Mouse (Mus musculus): ENCODE data around the gene Fam187b. TPM values are rescaled to one million over a fixed set of nuclear protein-coding genes. Genes with fewer than 3 reads are reported as not detected.

The Fam187b gene
- polyA plus RNA-seq (2015; fragmentation: Illumina TruSeq; extraction: RNeasy Lipid Tissue Mini Kit (QIAGEN cat#74804); ENCODE audit: insufficient read depth, low replicate concordance) = 0.69 TPM

DNA sequence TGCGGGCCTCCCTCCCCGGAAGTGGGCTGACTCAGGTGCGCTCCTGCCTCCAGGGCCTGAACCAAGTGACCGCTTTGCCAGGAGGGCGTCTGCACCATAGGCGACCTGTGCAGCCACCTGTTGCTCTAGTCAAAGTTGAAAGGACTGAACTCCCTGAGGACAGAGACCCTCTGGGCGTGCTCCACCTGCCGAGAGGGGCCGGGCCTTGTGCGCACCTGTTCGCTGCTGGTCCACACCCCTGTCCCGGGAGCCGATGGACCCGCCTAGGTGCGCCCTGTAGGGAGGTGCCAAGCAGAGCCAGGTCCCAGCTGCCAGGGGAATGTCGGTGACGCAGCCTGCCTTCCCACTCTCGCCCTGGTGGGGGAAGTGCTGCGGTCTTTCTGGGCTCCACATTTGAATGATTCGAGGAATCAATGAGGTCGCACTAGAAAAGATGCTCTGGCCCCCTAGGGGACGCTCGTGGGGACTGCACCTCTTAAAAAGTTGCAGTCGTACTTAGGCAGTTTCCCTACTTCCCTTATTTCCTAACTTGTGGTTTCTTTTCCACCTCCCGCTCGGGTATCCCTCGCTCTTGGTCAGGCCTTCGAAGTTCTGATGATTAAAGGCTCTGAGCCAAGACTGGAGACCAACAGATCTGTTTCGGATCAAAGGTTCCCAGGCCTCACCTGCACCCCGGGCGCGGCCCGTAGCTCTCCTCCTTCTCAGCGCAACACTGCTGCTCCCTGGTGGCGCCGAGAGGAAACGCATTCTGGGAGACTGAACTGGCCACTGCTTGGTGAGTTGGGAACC is at the start of gene Fam187b:
TSS of gene Fam187b (plus strand) at position 290 of the 789 bp plus-strand sequence.

DNA sequence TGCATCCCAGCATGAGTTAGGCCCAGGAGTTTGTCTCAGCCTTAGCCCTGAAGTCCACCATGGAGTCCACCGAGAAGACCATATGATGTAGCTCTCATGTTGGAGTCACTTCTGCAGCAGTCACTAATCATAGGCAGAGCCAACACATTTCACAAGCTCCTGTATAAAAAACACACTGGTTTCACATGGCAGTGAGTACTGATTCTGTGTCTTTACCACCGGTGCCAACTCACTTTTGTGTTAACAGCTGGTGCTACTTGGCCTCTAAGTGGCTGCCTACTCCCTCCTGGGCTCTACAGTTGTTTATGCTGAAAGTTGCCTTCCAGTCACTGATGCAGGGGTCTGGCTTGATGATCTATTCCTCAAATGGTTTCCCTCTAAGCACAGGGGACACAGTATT is 49.0 kb upstream of the Fam187b start, which contains the start of gene Hamp2:
TSS of gene Hamp2 (minus strand) at position 101 of the 400 bp plus-strand sequence.

DNA sequence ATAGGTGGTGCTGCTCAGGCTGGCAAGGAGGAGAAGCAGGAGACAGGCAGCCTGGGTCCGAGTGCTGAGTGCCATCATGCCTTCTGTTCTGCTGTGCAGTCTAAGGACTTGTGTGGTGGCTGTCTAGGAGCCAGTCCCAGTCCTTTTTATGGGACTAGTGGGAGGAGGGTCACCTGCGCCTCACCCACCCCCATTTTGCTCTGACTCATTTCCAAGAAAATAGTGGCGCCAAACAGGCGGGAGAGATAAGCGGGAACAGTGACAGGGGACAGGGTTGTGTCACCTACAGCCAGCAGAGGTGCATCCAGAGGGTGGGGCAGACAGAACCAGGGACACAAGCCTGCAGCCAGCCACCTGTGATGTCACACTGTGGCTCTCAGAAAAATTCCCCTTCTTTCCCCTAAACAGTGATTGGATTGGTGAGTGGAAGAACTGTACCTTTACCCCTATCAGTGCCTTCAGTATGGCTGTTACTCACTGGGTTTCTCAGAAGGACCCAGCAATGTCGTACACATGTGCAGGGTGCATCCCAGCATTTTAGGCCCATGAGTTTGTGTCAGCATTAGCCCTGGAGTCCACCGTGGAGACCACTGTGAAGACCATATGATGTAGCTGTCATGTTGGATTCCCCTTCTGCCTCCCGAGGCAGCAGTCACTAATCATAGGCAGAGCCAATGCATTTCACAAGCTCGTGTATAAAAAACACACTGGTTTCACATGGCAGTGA is 29.5 kb upstream of the Fam187b start, which contains the start of gene Hamp:
TSS of gene Hamp (minus strand) at position 124 of the 727 bp plus-strand sequence.

DNA sequence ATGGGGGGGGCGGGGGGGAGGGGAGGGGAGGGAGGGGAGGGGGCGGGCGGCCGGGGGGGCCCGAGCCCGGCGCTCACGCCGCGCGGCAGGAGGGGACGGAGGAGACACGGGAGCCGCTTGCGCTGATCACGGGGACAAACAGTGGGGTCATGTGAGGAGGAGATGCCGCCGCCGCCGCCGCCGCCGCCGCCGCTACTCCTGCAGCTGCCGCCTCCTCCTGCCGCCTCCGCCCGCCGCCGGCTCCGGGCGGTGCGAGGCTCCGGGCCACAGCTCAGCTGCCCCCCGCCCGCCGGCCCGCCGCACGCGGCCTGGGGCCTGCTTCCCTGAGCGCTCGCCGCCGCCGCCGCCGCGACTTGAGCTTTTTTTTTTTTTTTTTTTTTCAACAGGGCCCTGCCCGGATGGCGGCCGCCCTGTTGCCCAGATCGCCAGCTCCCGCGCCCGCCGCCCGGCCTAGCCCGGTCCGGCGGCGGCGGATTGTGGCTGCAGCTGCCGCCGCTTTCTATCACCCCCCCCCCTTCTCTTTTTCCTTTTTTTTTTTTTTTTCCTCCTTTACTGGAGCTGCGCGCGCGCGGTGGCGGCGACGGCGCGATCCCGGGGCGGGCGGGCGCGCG is 16.7 kb upstream of the Fam187b start, which contains the start of gene Usf2:
TSS of gene Usf2 (minus strand) at position 48 of the 611 bp plus-strand sequence.

DNA sequence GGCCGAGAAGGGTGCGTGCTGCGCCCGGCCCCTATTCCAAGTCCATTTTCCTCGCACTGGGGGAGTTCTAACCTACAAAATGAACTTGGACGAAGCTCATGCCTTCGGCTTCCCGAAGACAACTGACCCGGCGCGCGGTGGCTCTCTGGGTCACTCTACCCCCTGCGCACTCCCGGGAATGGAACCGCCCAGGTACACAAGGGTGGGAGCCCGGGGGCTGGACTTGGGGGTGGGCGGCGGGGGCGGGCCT is 414 bp upstream of the Fam187b start, which contains the start of gene Lsr:
TSS of gene Lsr (minus strand) at position 214 of the 250 bp plus-strand sequence.

Other genes starting within 250 kb of the Fam187b start
- gene Tmem147, start 244.2 kb upstream of the Fam187b start, polyA plus RNA-seq (2015; fragmentation: Illumina TruSeq; extraction: RNeasy Lipid Tissue Mini Kit (QIAGEN cat#74804); ENCODE audit: insufficient read depth, low replicate concordance) = 51.8 TPM
- gene Gapdhs, start 230.1 kb upstream of the Fam187b start, polyA plus RNA-seq (2015; fragmentation: Illumina TruSeq; extraction: RNeasy Lipid Tissue Mini Kit (QIAGEN cat#74804); ENCODE audit: insufficient read depth, low replicate concordance) = not detected
- gene Sbsn, start 222.3 kb upstream of the Fam187b start, polyA plus RNA-seq (2015; fragmentation: Illumina TruSeq; extraction: RNeasy Lipid Tissue Mini Kit (QIAGEN cat#74804); ENCODE audit: insufficient read depth, low replicate concordance) = 5.4 TPM
- gene Dmkn, start 210.0 kb upstream of the Fam187b start, polyA plus RNA-seq (2015; fragmentation: Illumina TruSeq; extraction: RNeasy Lipid Tissue Mini Kit (QIAGEN cat#74804); ENCODE audit: insufficient read depth, low replicate concordance) = 0.43 TPM
- gene Krtdap, start 185.9 kb upstream of the Fam187b start, polyA plus RNA-seq (2015; fragmentation: Illumina TruSeq; extraction: RNeasy Lipid Tissue Mini Kit (QIAGEN cat#74804); ENCODE audit: insufficient read depth, low replicate concordance) = not detected
- 23.9 TPM for gene Ffar2, start 150.0 kb upstream of the Fam187b start, polyA plus RNA-seq (2015; fragmentation: Illumina TruSeq; extraction: RNeasy Lipid Tissue Mini Kit (QIAGEN cat#74804); ENCODE audit: insufficient read depth, low replicate concordance)
- 0.41 TPM for gene Ffar3, start 117.6 kb upstream of the Fam187b start, polyA plus RNA-seq (2015; fragmentation: Illumina TruSeq; extraction: RNeasy Lipid Tissue Mini Kit (QIAGEN cat#74804); ENCODE audit: insufficient read depth, low replicate concordance)
- gene Ffar1, start 112.2 kb upstream of the Fam187b start, polyA plus RNA-seq (2015; fragmentation: Illumina TruSeq; extraction: RNeasy Lipid Tissue Mini Kit (QIAGEN cat#74804); ENCODE audit: insufficient read depth, low replicate concordance) = 29.4 TPM
- gene Cd22, start 93.4 kb upstream of the Fam187b start, polyA plus RNA-seq (2015; fragmentation: Illumina TruSeq; extraction: RNeasy Lipid Tissue Mini Kit (QIAGEN cat#74804); ENCODE audit: insufficient read depth, low replicate concordance) = 692 TPM
- gene Mag, start 58.9 kb upstream of the Fam187b start, polyA plus RNA-seq (2015; fragmentation: Illumina TruSeq; extraction: RNeasy Lipid Tissue Mini Kit (QIAGEN cat#74804); ENCODE audit: insufficient read depth, low replicate concordance) = 1.0 TPM
- gene Hamp2, start 49.1 kb upstream of the Fam187b start, polyA plus RNA-seq (2015; fragmentation: Illumina TruSeq; extraction: RNeasy Lipid Tissue Mini Kit (QIAGEN cat#74804); ENCODE audit: insufficient read depth, low replicate concordance) = not detected
- not detected for gene Hamp, start 29.8 kb upstream of the Fam187b start, polyA plus RNA-seq (2015; fragmentation: Illumina TruSeq; extraction: RNeasy Lipid Tissue Mini Kit (QIAGEN cat#74804); ENCODE audit: insufficient read depth, low replicate concordance)
- gene Usf2, start 17.0 kb upstream of the Fam187b start, polyA plus RNA-seq (2015; fragmentation: Illumina TruSeq; extraction: RNeasy Lipid Tissue Mini Kit (QIAGEN cat#74804); ENCODE audit: insufficient read depth, low replicate concordance) = 183 TPM
- 2.4 TPM for gene Lsr, start 326 bp upstream of the Fam187b start, polyA plus RNA-seq (2015; fragmentation: Illumina TruSeq; extraction: RNeasy Lipid Tissue Mini Kit (QIAGEN cat#74804); ENCODE audit: insufficient read depth, low replicate concordance)
- 388 TPM for gene Fxyd5, start 68.7 kb downstream of the Fam187b start, polyA plus RNA-seq (2015; fragmentation: Illumina TruSeq; extraction: RNeasy Lipid Tissue Mini Kit (QIAGEN cat#74804); ENCODE audit: insufficient read depth, low replicate concordance)
- gene Fxyd7, start 77.7 kb downstream of the Fam187b start, polyA plus RNA-seq (2015; fragmentation: Illumina TruSeq; extraction: RNeasy Lipid Tissue Mini Kit (QIAGEN cat#74804); ENCODE audit: insufficient read depth, low replicate concordance) = not detected
- 18.1 TPM for gene Fxyd1, start 83.4 kb downstream of the Fam187b start, polyA plus RNA-seq (2015; fragmentation: Illumina TruSeq; extraction: RNeasy Lipid Tissue Mini Kit (QIAGEN cat#74804); ENCODE audit: insufficient read depth, low replicate concordance)
- gene Lgi4, start 85.6 kb downstream of the Fam187b start, polyA plus RNA-seq (2015; fragmentation: Illumina TruSeq; extraction: RNeasy Lipid Tissue Mini Kit (QIAGEN cat#74804); ENCODE audit: insufficient read depth, low replicate concordance) = 0.84 TPM
- 2.1 TPM for gene Fxyd3, start 102.9 kb downstream of the Fam187b start, polyA plus RNA-seq (2015; fragmentation: Illumina TruSeq; extraction: RNeasy Lipid Tissue Mini Kit (QIAGEN cat#74804); ENCODE audit: insufficient read depth, low replicate concordance)
- gene Hpn, start 141.5 kb downstream of the Fam187b start, polyA plus RNA-seq (2015; fragmentation: Illumina TruSeq; extraction: RNeasy Lipid Tissue Mini Kit (QIAGEN cat#74804); ENCODE audit: insufficient read depth, low replicate concordance) = 5.0 TPM
- gene Scn1b, start 153.2 kb downstream of the Fam187b start, polyA plus RNA-seq (2015; fragmentation: Illumina TruSeq; extraction: RNeasy Lipid Tissue Mini Kit (QIAGEN cat#74804); ENCODE audit: insufficient read depth, low replicate concordance) = 12.2 TPM
- gene Gramd1a, start 182.1 kb downstream of the Fam187b start, polyA plus RNA-seq (2015; fragmentation: Illumina TruSeq; extraction: RNeasy Lipid Tissue Mini Kit (QIAGEN cat#74804); ENCODE audit: insufficient read depth, low replicate concordance) = 115 TPM